Mouse (Mus musculus) kidney, adult 9 months (tissue): ENCODE measurements around the gene B4galnt3.
"Not testable (repeated sequence)": the region's sequence is repeated elsewhere in the genome, so short reads cannot be mapped to it uniquely, and the experiment has no call there.

Experiments used
- DNase-seq: peaks from one replicate; pipeline ENCODE4 v3.0.0; 2022

The B4galnt3 gene

DNA sequence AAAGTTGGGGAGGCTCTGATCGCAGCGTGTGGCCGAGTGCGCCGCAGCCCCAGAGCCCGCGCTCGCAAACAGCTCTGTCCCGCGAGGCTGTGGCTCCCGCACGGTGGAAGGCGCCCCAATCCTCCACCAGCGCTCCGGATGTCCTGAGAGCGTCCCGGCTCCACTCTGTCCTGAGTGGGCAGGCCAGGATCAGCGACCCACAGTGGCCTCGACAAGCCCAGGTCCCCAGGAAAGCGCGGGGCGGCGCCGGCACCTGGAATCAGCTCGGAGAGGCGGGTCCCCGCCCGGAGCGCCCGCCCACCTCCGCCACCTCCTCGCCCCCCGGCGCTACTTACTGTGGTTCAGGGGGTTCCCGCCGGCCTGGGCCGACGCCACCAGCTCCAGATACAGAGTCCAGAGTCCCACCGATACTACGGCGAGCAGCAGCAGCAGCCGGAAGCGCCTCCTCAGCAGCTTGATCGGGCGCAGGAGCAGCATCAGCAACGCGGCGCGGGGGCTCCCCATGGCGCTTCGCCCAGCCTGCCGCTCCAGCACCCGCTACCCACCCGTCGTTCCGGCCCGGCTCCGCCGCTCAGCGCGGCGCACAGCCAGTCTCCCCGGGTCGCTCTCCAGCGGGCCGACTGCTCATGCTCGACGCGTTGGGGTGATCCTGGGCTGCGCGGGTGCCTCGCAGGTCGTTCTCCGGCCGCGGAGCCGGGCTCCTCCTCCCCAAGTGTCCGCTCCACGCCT is at the start of gene B4galnt3, which contains the start of gene D330020A13Rik:
Gene B4galnt3, minus strand, starts transcription at position 504 of the 729 bp plus-strand sequence.
Gene D330020A13Rik, plus strand, starts transcription at position 309 of the 729 bp plus-strand sequence.
- DNase-seq: peak; percentile 46

GRCm38 (mm10) chr6:120343992-120344391 is 49.6 kb upstream of the B4galnt3 start:
- no peak for DNase-seq

GRCm38 (mm10) chr6:120332351-120332750 is 38.0 kb upstream of the B4galnt3 start:
- DNase-seq: no peak

DNA sequence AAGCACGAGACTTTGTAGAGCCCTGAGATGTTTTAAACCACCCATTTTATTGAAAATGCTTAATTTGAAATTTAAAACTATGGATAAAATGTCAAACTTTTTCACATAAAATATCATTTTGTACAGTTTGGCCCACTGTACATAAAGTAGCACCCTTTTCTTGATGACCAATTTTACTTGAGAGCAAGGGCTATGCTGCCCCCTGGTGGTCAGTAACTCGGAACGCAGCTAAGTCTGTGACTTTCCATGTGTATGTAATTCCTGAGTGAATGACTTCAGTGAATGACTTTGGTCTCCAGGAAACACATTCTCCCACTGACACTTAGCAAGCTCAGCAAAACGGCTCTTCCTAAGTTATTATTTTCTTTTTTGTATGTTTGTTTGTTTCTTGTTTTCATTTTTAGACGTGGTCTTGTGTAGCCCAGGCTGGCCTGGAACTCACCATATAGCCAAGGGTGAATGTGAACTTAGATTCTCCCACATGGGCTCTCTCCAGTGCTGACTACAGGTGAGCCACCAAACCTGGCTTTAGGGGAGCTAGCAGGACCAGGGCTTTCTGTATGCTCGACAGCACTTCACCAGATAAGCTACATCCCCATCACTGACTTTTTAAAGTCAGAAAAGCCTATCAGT is 30.1 kb upstream of the B4galnt3 start:
- DNase-seq: peak; percentile 73

DNA sequence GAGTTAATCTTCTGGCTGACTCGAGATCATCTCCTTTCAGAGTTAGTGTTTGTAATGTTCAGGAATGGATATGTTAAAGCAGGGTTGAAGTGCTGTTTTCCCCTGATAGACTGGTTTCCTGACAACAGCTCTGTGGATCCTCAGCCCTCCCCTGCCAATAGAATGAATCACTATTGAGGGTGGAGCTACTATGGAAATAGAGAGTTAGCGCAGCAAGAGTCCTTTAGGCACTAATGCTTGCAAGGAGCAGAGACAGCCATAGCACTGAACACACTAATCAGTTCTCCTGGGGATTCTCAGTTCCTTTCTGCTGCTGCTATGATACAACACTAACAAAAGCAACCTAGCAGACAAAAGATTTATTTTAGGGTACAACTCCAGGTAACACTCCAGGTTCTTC is 26.0 kb upstream of the B4galnt3 start:
- no peak for DNase-seq

- DNase-seq: no peak
Observed at GRCm38 (mm10) chr6:120319129-120319528, 24.8 kb upstream of the B4galnt3 start.

DNA sequence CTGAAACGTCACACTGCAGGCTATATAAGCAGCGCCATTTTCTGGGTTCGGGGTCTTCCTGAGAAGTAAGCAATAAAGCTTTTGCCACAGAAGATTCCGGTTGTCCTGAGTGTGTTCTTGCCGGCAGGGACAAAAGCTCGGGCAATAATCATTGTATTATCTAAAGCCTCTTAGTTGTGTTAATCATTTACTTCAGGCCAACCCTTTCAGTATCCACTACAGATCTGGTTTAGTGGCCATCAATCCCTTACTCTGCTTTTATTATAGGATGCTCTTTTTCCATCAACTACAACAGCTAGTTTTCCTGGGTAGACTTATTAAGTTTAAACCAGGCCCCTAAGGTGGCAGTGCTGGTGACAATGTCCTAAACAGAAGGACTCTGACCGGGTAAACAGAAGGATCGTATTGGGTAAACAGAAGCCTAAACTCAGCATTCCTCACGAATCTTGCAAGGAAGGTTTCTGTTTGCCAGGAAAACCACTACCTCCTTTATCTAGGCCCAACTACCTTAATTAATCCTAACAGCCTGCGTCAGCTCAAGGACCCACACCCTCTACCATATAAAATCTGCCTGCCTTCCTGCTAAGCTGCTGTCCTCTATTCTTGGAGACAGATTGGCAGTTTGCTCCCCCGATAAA is 24.1 kb upstream of the B4galnt3 start:
- DNase-seq: no peak

GRCm38 (mm10) chr6:120312443-120312842 is 18.1 kb upstream of the B4galnt3 start:
- no peak for DNase-seq

DNA sequence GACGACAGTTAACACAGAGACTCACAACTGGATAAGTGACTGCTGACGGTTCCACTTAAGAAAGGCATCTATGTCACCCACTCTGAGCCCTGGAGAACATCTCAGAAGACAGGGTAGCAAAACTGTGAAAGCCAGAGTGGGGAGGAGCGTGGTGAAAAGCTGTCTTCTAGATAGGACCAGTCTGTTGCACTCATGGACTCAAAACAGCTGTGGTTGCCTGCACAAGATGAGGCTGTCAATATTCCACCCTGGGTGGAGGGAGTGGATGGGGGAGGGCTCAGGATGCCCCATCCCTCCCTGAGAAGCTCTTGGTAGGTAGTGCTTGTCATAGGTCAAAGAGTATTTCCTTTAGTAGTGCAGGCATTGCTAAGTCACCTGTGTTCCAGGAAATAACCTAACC is 15.4 kb upstream of the B4galnt3 start:
- DNase-seq: peak; percentile 29

- DNase-seq: peak; percentile 86
Observed at GRCm38 (mm10) chr6:120309338-120309737, 15.0 kb upstream of the B4galnt3 start.

DNA sequence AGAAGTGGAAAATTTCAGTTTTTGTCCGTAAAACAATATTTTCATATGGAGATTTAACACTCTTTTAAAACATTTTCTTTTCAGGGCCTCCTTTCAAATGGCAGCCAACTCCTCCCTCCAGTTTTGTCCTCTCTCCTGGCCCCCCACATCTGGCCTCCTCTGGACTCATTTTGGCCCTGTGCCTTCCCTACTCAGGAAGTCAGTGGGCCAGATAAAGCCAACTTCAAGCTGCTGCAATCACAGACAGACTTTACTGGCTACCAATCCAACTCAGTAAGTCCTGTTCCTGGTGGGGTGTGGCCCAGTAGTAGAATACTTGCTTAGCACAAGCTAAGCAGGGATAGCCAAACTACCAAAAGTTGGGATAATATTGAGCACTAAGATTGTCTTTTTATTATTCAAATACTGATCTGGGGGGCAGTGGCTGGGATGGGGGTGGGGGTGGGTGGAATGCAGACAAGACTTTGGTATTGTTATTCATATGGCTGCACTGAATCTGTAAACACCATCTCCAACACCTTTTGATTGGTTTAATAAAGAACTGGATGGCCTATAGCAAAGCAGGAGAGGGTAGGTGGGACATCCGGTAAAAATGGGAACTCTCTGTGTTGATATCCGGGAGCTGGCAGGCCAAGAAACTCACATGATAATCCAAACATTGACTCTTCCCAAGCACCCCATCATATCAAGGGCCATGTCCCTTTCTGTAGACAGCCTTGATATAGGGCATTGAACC is 12.7 kb upstream of the B4galnt3 start:
- no peak for DNase-seq

- no peak for DNase-seq
Observed at GRCm38 (mm10) chr6:120302755-120303316, 8.5 kb upstream of the B4galnt3 start.

DNA sequence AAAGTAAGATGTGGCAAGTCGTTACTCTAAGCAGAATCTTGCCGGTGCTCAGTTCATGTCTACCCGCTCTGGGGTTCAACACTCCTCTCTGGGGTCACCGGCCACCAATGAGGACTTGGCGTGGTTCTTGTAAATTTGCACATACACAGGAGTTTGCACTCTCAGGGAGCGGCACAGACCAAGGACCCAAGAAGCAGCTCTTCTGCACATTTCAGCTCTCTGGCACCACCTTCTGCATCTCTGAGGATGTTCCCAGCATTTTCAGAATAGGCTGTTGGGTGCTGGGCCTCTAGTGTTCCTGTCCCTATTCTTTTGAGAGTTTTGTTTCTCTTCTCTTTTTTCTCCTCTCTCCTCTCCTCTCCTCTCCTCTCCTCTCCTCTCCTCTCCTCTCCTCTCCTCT is 6.8 kb upstream of the B4galnt3 start:
- peak; percentile 67 for DNase-seq

GRCm38 (mm10) chr6:120296589-120296988 is 2.2 kb upstream of the B4galnt3 start:
- not testable (repeated sequence) for DNase-seq

- peak; percentile 91 for DNase-seq
Observed at GRCm38 (mm10) chr6:120294785-120295133, 400 bp upstream of the B4galnt3 start.

- no peak for DNase-seq
Observed at GRCm38 (mm10) chr6:120291396-120292009, 2.9 kb downstream of the B4galnt3 start.

DNA sequence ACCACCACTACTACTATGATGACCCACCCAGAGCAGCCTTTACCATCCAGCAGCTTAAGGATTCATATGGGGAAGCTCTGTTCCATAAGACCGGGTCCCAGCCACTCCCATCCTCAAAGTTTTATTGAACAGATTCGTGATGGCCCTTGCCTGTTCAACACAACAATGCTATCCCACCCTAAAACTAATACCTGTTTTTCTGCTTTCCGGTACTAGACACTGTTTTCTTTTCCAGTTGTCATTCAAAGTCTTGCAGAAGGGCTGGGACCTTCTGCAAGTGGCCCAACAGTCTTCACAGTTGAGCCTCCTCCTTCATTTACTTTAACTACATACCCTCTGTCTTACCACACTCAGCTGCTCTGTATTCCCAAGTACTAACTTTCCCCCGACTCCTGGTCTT is 4.9 kb downstream of the B4galnt3 start:
- DNase-seq: no peak

DNA sequence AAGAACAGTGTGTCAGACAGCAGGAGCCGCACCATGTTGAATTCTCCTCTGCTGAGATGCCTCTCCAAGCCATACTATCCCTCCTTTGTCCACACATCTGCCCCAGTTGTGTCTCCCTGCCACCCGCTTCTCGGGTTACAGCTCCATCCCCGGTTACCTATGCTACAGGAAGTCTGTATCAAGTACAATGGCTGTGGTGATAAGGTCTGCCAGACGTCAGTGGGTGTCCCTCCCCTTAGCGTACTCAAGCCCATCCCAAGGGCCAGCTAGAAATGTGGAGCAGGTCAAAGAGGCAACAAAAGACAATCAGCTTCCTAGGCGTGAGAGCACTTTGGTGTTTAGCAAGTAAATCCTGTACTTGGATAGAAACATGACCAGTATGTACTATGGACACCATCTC is 5.8 kb downstream of the B4galnt3 start:
- DNase-seq: no peak

- no peak for DNase-seq
Observed at GRCm38 (mm10) chr6:120287279-120287678, 7.1 kb downstream of the B4galnt3 start.

- no peak for DNase-seq
Observed at GRCm38 (mm10) chr6:120276874-120277449, 17.4 kb downstream of the B4galnt3 start.

DNA sequence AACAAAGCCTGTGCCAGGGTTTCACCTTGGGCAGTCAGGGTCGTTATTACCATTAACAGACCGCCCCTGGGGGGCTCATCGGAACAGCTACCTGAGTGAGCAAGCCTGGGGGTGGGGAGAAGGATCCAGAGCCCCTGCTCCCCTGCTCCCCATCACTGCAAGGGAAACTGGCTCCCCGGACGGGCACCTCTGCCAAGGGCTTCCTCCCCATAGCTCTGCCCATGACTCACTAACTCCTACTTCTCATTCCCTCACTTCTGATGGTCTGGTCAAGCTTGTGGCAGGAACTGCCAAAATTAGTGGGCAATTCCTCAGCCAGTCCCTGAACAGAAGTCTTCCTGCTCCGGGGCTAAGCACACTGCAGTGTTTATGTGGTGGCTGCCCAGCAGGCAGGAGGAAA is 19.1 kb downstream of the B4galnt3 start:
- DNase-seq: no peak

GRCm38 (mm10) chr6:120274887-120275286 is 19.5 kb downstream of the B4galnt3 start:
- no peak for DNase-seq
